Mouse (Mus musculus): Measurements from ENCODE around the gene Ldb2.

Ldb2 gene

DNA sequence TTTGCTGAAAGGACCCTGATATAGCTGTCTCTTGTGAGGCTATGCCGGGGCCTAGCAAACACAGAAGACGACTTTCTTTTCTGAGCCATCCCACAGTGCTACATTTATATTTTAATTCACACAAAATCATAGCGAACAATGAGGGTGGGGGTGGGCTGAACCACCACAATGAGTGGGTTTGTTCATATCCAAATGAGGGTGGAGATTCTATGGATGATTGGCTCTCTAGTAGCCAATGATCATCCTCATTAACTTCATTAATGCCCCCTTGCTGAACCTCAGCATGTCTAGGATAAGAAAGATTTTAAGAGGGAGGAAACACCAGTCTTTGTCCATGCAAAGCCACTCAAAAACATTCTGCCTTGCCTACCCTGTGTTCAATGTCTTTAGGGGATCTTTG is 156.4 kb downstream of the Ldb2 start:
- DNase-seq: no peak

- no peak for DNase-seq
Observed at GRCm38 (mm10) chr5:44641060-44641459, 158.4 kb downstream of the Ldb2 start.

- DNase-seq: no peak
Observed at GRCm38 (mm10) chr5:44635546-44635945, 163.9 kb downstream of the Ldb2 start.

GRCm38 (mm10) chr5:44629034-44629625 is 170.3 kb downstream of the Ldb2 start:
- no peak for DNase-seq

DNA sequence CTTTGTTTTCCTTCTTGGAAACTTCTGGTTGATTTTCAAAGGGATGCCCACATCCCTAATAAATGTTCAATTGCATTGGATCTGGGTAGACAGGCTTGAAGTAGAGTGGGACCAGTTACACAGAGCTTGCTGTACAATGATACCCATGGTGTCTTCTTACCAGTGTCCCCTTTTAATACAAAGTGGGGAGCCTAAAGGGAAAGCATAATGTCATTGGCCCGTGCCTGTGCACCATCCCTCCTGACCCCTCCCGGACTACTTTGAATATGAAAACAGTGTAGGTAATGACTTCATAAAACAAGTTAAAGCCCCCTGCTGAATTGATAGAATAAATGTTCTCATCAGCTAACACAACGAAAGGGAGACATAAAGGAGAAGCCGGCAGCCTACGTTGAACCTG is 172.0 kb downstream of the Ldb2 start:
- DNase-seq: no peak

- no peak for DNase-seq
Observed at GRCm38 (mm10) chr5:44626885-44627284, 172.6 kb downstream of the Ldb2 start.

- DNase-seq: peak in 1 of 2 experiments; percentile 12
Observed at GRCm38 (mm10) chr5:44626114-44626513, 173.4 kb downstream of the Ldb2 start.

DNA sequence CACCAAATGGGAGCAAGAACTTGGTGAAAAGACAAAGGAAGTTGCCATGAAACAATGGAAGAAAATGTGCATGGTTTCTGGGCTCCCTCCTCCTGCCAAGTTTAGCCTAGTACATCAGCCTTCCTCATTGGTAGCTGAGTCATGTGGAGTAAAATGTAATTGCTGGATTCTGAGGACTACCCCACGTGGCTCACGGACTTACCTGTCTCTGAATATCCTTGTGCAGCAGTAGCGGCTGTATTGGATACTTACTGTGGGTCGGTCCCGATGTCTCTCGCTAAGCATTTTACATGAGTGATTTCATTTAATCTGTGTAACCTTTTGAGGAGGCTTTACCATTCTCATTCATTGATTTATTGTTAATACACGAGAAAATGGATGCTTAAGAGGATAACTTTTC is 183.8 kb downstream of the Ldb2 start:
- DNase-seq: no peak

- peak; percentile 27 to 54 for DNase-seq
Observed at GRCm38 (mm10) chr5:44608901-44609300, 190.6 kb downstream of the Ldb2 start.

DNA sequence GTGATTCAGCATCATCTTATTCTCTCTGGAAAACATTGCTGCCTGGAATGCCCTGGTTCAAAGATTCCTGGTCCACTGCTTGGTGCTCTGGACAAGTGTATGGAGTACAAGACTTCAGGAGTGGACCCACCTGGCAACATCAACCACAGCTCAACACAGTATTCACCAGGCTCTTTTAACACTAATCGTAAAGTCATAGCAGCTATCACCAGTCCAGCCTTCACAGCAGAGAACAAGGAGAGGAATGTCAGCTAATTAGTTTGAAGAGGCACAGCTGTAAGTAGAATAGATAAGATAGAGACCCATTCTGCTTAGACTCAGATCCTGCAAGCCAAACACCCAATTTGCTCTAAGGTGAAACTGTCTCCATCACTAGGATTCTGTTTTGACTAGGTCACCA is 198.1 kb downstream of the Ldb2 start:
- DNase-seq: no peak

DNA sequence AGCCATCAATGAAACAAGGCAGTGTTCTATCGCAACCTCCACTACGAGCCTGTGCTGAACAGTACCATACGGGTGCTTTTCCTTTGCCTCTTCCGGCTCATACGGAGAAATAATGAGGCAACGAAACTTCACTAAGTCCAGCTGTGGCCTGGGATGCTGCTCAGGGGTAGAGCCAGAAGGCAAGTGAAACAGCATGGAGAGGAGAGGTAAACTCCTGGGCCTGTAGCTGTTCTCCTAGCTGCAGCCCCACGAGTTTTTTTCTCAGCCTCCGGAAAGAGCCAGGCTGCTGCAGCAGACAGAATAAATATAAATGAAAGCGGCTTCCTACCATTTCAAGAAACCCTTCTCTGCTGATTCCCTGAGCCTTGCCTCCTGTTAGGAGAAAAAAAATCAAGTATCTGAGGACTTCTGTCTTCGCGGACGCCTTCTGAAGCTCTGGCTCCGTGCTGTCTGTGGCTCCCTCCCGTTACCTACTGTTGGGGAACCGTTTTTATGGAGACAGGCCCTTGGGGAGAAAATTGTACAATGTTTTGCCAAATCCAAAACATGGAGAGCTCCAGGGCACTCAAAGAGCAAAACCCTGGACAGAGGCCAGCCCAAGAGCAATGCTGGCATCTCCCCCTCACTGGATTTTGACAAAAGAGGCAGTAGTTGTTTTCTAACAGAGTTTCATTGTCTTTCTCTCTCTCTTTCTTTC is 205.8 kb downstream of the Ldb2 start:
- peak; percentile 29 to 48 for DNase-seq

GRCm38 (mm10) chr5:44590750-44591149 is 208.7 kb downstream of the Ldb2 start:
- DNase-seq: no peak

DNA sequence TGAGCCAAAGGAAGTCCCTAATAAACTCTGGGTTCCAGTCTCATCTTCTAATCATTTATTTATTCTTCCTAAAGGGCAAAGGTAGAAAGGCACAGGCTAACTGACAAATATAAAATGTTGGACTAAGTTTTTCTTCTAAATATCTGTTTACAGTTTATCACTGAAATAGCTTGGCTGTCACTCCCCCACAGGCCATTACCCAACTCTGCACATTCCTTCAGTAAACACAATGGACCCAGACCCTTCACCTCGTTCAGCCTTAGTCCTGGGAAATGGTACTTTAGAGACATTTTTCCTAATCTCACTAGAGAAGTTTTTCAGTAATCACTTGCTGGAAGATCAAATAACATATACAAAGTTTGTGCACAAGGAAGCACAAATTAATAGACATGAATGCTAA is 210.2 kb downstream of the Ldb2 start:
- no peak for DNase-seq

DNA sequence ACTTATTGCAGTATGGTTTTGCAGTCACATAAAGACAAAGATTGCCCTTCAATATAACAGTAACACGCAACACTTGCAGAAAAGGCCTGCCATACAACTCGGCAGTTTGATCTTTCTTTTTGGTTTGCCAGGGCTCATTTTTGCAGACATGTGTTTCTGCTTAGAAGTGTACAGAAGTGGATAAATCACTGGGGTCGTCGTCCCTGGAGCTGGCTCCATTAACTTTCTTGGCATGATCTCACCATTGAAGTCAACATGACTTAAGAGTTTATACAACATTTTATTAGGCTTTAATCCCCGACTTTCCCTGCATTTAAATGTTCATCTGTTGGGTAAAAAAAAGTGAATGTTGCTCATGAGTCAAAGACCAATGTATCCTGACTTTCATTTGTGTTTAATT is 212.9 kb downstream of the Ldb2 start:
- DNase-seq: no peak

- peak; percentile 18 to 23 for DNase-seq
Observed at GRCm38 (mm10) chr5:44579899-44580459, 219.5 kb downstream of the Ldb2 start.

- DNase-seq: no peak
Observed at GRCm38 (mm10) chr5:44576682-44577349, 222.7 kb downstream of the Ldb2 start.

GRCm38 (mm10) chr5:44574681-44575080 is 224.8 kb downstream of the Ldb2 start:
- DNase-seq: no peak

- no peak for DNase-seq
Observed at GRCm38 (mm10) chr5:44553765-44554352, 245.6 kb downstream of the Ldb2 start.

DNA sequence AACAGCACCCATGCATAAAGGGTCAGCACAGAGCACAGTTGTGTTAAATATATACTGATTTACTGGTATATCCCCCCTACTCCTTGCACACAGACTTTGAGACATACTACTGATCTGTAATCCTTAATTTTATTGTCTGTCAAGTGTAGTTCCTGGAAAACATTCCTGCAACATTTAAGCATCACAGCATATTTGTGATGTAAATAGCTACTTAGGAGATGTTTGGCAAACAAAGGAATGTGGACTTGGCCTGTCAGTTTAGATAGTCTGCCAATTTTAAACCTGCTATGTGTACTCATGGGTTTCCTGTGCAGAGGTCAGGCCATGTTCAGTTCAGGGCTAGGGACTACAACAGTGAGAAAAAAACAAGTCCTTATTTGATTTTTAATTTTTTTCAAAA is 246.3 kb downstream of the Ldb2 start:
- DNase-seq: no peak

DNA sequence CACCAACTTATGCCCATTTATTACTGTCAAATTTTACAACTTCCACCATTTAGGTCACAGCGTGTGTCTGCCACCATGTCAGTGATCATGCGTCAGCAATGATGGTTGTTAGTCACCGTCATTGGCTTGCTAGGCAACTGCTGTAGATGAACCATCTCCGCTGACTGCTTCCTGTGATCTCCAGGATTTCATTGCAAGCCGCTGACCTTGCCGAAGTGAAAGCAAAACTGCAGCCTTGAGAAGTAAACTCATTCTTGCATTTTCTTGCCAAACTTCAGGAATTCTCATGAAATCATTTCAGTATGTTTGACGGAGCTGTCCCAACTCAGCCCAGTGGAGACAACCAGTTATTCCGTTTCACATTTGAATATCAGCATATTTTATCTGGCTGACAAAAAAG is 247.4 kb downstream of the Ldb2 start:
- DNase-seq: no peak

- no peak for DNase-seq
Observed at GRCm38 (mm10) chr5:44548468-44548867, 251.0 kb downstream of the Ldb2 start.

- DNase-seq: no peak
Observed at GRCm38 (mm10) chr5:44543472-44544132, 255.9 kb downstream of the Ldb2 start.

DNA sequence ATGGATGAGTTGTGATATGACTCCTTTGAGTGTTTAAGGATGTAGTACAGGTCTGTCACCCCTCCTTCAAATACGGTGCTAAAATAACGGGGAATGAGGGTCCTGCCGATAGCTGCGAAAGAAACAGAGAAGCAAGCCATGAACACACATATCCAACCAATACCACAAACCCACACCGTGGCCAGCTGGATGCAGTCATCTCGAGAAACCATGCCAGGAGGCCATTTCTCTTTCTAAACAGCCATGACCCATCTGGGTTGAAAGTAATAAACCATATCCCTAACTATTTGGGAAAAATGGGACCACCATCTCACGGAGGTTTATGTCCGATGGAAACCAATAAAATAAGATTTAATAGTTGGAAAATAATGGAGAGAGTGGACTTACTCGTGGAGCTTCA is 257.7 kb downstream of the Ldb2 start:
- no peak for DNase-seq
